Comparison of ENCODE assay signal across 26 mouse cellular contexts in the genomic region with DNA sequence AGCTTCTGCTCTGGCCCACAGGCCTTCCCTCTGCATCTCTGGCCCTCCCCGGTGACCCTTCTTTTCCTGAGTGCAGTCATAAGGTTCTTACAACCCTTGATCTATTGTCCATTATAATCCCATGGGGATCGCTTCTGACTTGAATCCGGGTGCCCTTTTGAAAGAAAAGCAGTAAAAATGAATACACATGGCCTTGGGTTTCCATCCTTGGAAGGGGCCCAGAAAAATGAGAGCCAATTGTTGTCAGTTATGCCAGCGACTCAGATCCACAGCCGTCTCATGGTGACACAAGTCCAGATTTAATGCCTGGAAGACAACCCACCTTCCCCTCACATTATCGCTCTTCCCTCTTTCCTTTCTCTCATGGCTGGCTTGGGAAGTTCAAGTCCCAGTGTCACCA. TPM values are rescaled to one million over a fixed set of nuclear protein-coding genes. Genes with fewer than 3 reads are reported as not detected.
DNase-seq lines count a peak whose midpoint lies in the region; ATAC-seq and TF ChIP-seq lines count a peak whose summit lies in the region.
"Had no signal": no experiment of that assay in that cellular context is flagged by ENCODE, and none has a peak within 500 bp of the region (broad histone marks: within the 10 kb centered on the region; RNA-seq: fewer than 3 reads in every experiment).

No protein-coding gene starts in this region.

- no peak for TF ChIP-seq CTCF in midbrain, postnatal 0 days (IDR thresholded peaks at IDR 0.05)

- peaks cover 46% of the 10 kb centered on the region for H3K4me1 ChIP-seq in midbrain, embryonic 10.5 days
- H3K4me1 ChIP-seq in midbrain, postnatal 0 days (ENCODE audit: insufficient read depth, low read length), result peaks cover 12% of the 10 kb centered on the region; the same call in 1 of the 2 replicates

- 51% methylated on average over 6 of the region's 6 CpGs for WGBS in midbrain, embryonic 10.5 days
- WGBS in midbrain, postnatal 0 days, result 61% methylated on average over 6 of the region's 6 CpGs

- no peaks in the 10 kb centered on the region for H3K36me3 ChIP-seq in midbrain, embryonic 10.5 days
- H3K36me3 ChIP-seq in midbrain, postnatal 0 days (ENCODE audit: insufficient read depth, low read length), result no peaks in the 10 kb centered on the region
- H3K36me3 ChIP-seq: embryonic facial prominence, embryonic 12.5 days; embryonic facial prominence, embryonic 15.5 days; heart, embryonic 12.5 days; heart, embryonic 15.5 days; hindbrain, embryonic 10.5 days had no signal

- peaks cover 66% of the 10 kb centered on the region for H3K27me3 ChIP-seq in midbrain, embryonic 10.5 days (ENCODE audit: low read depth, poor library complexity, severe bottlenecking)
- 0 out of 2 replicates have a peak, but pooled peaks cover 9% of the 10 kb centered on the region for H3K27me3 ChIP-seq in midbrain, postnatal 0 days (ENCODE audit: insufficient read depth, low read length)

- H3K27ac ChIP-seq in midbrain, embryonic 10.5 days (replicated peaks), result no peak overlapping the region
- no peak overlapping the region for H3K27ac ChIP-seq in midbrain, postnatal 0 days (ENCODE audit: low read depth, low read length)
- H3K27ac ChIP-seq: embryonic facial prominence, embryonic 12.5 days; embryonic facial prominence, embryonic 15.5 days; heart, embryonic 15.5 days; hindbrain, embryonic 10.5 days; hindbrain, embryonic 14.5 days; hindbrain, postnatal 0 days had no signal

- no peaks in the 10 kb centered on the region for H3K9me3 ChIP-seq in midbrain, embryonic 10.5 days (replicated peaks)
- H3K9me3 ChIP-seq in midbrain, postnatal 0 days (ENCODE audit: low read length), result no peaks in the 10 kb centered on the region
- H3K9me3 ChIP-seq: embryonic facial prominence, embryonic 12.5 days; embryonic facial prominence, embryonic 15.5 days; heart, embryonic 12.5 days; heart, embryonic 15.5 days; hindbrain, embryonic 10.5 days had no signal

- H3K4me2 ChIP-seq in midbrain, postnatal 0 days (ENCODE audit: low read depth, low read length, poor library complexity, severe bottlenecking), result no peak overlapping the region
- H3K4me2 ChIP-seq: embryonic facial prominence, embryonic 12.5 days; heart, embryonic 12.5 days; heart, embryonic 15.5 days; hindbrain, embryonic 14.5 days had no signal

- H3K9ac ChIP-seq in midbrain, postnatal 0 days (replicated peaks; ENCODE audit: low read length, poor library complexity, severe bottlenecking), result no peak overlapping the region
- H3K9ac ChIP-seq: embryonic facial prominence, embryonic 12.5 days; embryonic facial prominence, embryonic 15.5 days; heart, embryonic 12.5 days; heart, embryonic 15.5 days; hindbrain, embryonic 14.5 days had no signal

- H3K4me3 ChIP-seq in midbrain, embryonic 10.5 days, result no peak overlapping the region
- no peak overlapping the region for H3K4me3 ChIP-seq in midbrain, postnatal 0 days (ENCODE audit: low read depth, low read length)
- H3K4me3 ChIP-seq: embryonic facial prominence, embryonic 12.5 days; embryonic facial prominence, embryonic 15.5 days; heart, embryonic 12.5 days; heart, embryonic 15.5 days; hindbrain, embryonic 10.5 days had no signal

- DNase-seq in midbrain, embryonic 10.5 days (ENCODE audit: low spot score), result peak; percentile 23
- DNase-seq in midbrain, postnatal 0 days (ENCODE audit: low spot score), result no peak
- peak; percentile 70 for DNase-seq in adrenal gland, postnatal 10 days
- peak; percentile 64 to 72 for DNase-seq in adrenal gland, postnatal 36 days
- no peak for DNase-seq in MN1 (ENCODE audit: low spot score)
- DNase-seq in left cerebral cortex, adult 11 months (ENCODE audit: low spot score), result no peak
- DNase-seq: cerebellum, adult 11 months; cerebellum, adult 2 months; cerebellum, adult 9-11 months; cerebellum, postnatal 25 days; gastrocnemius, postnatal 25 days; heart, adult 18-20 months; heart, postnatal 10 days; heart, postnatal 36 days had no signal

- ATAC-seq in midbrain, postnatal 0 days (ENCODE audit: low FRiP score), result no peak
- ATAC-seq: activated CD4-positive, CD25-positive, alpha-beta regulatory T cell, adult 4 months; CD4-positive, CD25-positive, alpha-beta regulatory T cell, adult 4 months; forebrain, embryonic 14.5 days; hindbrain, postnatal 0 days; inflammation-experienced regulatory T-cells, adult 6 months; intestine, embryonic 16.5 days had no signal

RNA-seq across cellular contexts. Expression of a gene that starts 1.9 kb away (rescaled TPM):
- 2.0 and 2.1 TPM in 2 replicates for polyA plus RNA-seq in midbrain, embryonic 10.5 days (2016; fragmentation: Nextera tagmentation; extraction: Ambion mirVana)
- 3.7 and 3.8 TPM in 2 replicates for total RNA-seq in midbrain, postnatal 0 days (2014; rRNA removed)
- 3.0 TPM in 2 replicates for polyA plus RNA-seq in midbrain, postnatal 0 days (2015; fragmentation: Nextera tagmentation; extraction: Ambion mirVana)
- 10 to 100 TPM; 10.8 to 24.9 TPM for total RNA-seq in adrenal gland, postnatal 10 days (2021)
- total RNA-seq in adrenal gland, postnatal 36 days (2021), result 10 to 100 TPM in 1 of 2 experiments, 1 to 10 TPM in 1; 2.8 to 15.7 TPM

Comparison
In these comparisons a context has a peak if more than half of its experiments do, and no peak if none do; other contexts are left out.
1. DNase-seq: peak in midbrain, embryonic 10.5 days (single experiment), adrenal gland, postnatal 10 days (single experiment) and adrenal gland, postnatal 36 days (2 of 2); none in midbrain, postnatal 0 days (single experiment), MN1 (single experiment) and left cerebral cortex, adult 11 months (single experiment).